Mouse (Mus musculus) kidney, adult 2 months (tissue): ENCODE measurements around the gene Wnt5b. TPM values are rescaled to one million over a fixed set of nuclear protein-coding genes. Genes with fewer than 3 reads are reported as not detected.

Source experiments
- DNase-seq: peaks from one replicate; pipeline ENCODE4 v3.0.0; 2021
- H3K27ac ChIP-seq: fragments of 200-500 bp; 2 replicates; pipeline ENCODE4 v1.5.1; 2012; ENCODE audit warnings: low read depth, low read length, control low read depth, inconsistent platforms; ENCODE audit not compliant: insufficient read depth
- H3K27me3 ChIP-seq: fragments of 200-500 bp; replicated peaks from 2 replicates; pipeline ENCODE4 v1.6.1; 2012; ENCODE audit warnings: mild to moderate bottlenecking, moderate library complexity, low read length, inconsistent platforms; ENCODE audit not compliant: control insufficient read depth, insufficient read depth
- H3K36me3 ChIP-seq: fragments of 200-500 bp; 2 replicates; pipeline ENCODE4 v1.6.1; 2012; ENCODE audit warnings: mild to moderate bottlenecking, moderate library complexity, low read length, inconsistent platforms; ENCODE audit not compliant: control insufficient read depth, insufficient read depth
- H3K4me1 ChIP-seq: fragments of 200-500 bp; 2 replicates; pipeline ENCODE4 v1.6.1; 2011; ENCODE audit warnings: low read length; ENCODE audit not compliant: control insufficient read depth, insufficient read depth
- H3K4me3 ChIP-seq: fragments of 200-500 bp; 2 replicates; pipeline ENCODE4 v1.5.1; 2011; ENCODE audit warnings: mild to moderate bottlenecking, low read depth, low read length, control low read depth; ENCODE audit not compliant: insufficient read depth
- CTCF ChIP-seq: fragments of 200-500 bp; conservative IDR thresholded peaks from 2 replicates; pipeline ENCODE4 v1.5.1; 2011; ENCODE audit warnings: low read depth, mild to moderate bottlenecking, control low read depth, low read length, moderate library complexity, mixed read lengths; ENCODE audit not compliant: insufficient read depth, insufficient read length
- POLR2A ChIP-seq: fragments of 200-500 bp; IDR thresholded peaks from one replicate; pipeline ENCODE4 v1.6.1; 2011; ENCODE audit warnings: low read depth, low read length, control low read depth
- WGBS: fragments of 180-500 bp; shearing (Covaris S2); methylation state at CpG from one replicate; pipeline ENCODE4 v1.1.7; 2018; 5-methylcytosine and 5-hydroxymethylcytosine counted together
- polyA plus RNA-seq: library from polyadenylated mRNA; depleted of rRNA; stranded (reverse); fragments of >200 nt; gene quantifications from 2 replicates; pipeline ENCODE4 v1.2.3, GENCODE M21; 2012

Wnt5b gene
- polyA plus RNA-seq, 1 experiment, result 6.2 TPM

DNA sequence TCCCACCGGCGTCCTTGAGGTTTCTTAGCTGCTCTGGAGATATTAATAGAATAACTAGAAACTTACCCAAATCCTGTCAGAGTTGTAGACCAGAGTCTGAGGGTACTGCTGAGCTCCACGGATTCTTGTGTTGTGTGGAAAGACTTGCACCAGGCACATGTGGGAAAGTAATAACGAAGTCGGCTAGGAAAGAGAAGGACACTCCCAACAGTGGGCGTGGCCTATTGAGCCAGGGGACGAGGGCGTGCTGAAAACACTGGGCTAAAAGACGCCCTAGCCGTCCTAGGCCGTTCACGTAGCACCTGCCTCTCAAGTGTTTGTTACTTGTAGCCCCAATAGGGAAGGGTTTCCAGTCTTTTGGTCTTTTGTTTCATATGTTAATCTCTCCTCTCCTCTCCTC is 126.8 kb downstream of the Wnt5b start, which contains the start of gene Adipor2:
TSS of gene Adipor2 (minus strand) at position 351 of the 400 bp plus-strand sequence.
- WGBS, result 16% methylated on average over 12 of the region's 12 CpGs
- Histone ChIP-seq H3K4me3 (no peak within 1 kb of the TSS), H3K36me3 (no peaks in the 10 kb centered on the region), H3K27me3 (no peaks in the 10 kb centered on the region), H3K4me1 (no peaks in the 10 kb centered on the region), H3K27ac (no peak within 1 kb of the TSS)
- TF ChIP-seq POLR2A (no peak), CTCF (no peak)
- DNase-seq, result peak; percentile 52

DNA sequence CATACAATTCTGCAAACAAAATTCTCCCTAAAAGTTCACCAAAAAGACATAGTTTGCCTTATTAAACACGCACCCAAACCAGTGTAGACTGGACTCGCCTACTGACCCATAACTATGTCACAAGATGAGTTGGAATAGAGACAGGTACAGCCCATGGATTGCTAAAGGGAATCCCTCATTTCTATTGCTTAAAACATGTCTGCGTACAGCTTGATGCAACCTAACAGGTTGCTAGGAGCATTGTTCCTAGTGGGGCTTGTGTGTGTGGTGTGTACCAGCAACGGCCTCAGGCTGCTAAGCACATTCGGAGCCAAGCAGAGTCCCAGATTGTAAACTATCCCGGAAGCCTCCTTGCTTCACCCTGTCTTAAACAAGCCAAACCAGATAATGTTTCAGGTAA is 127.5 kb downstream of the Wnt5b start:
- no peak overlapping the region for H3K27ac ChIP-seq
- H3K4me1 ChIP-seq, result no peaks in the 10 kb centered on the region
- no peak overlapping the region for H3K4me3 ChIP-seq
- DNase-seq, result no peak
- no peaks in the 10 kb centered on the region for H3K27me3 ChIP-seq
- H3K36me3 ChIP-seq, result no peaks in the 10 kb centered on the region
- no peak for TF ChIP-seq CTCF
- TF ChIP-seq POLR2A, result no peak
- 50% methylated on average over 6 of the region's 6 CpGs for WGBS

DNA sequence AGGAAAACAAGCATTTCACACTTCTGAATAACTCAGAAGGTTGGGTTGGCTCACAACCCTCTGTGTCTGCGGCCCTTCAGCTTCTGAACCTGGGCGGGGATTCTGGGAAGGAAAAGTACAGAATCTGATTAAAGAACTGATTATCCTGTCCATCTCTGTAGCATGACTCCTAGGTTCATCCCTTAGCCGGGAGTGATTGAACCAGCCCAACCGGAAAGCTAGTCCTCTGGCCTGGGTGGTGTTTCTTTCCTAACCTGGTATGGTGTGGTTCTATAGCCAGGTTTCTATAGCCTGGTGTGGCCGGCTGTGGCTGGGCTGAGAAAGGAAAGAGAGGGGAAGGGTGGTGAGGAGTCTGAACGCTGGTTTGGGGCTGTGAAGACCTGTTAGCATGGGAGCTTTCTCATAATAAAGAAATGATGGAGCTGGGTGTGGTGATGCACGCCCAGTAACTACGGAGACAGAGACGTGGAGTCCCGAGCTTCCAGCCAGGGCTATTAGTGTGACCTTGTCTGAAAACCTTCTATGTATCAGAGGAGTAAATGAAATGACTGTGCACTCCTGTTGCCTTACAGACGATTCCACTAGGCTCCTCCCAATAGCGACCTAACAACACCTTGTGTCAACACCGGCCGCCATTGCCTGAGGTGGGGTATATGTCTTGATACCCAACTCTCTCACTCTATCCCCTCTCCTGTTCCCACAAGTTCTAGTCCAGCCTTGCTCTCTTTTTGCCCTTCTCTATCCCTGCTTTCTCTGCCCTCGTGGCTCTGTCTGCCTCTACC is 129.7 kb downstream of the Wnt5b start:
- 0 out of 2 replicates have a peak, but pooled peaks cover 3% of the 10 kb centered on the region for H3K4me1 ChIP-seq
- H3K36me3 ChIP-seq, result no peaks in the 10 kb centered on the region
- no peak overlapping the region for H3K27ac ChIP-seq
- no peak for DNase-seq
- WGBS, result 83% methylated on average over 15 of the region's 15 CpGs
- TF ChIP-seq POLR2A, result no peak
- no peak for TF ChIP-seq CTCF
- no peaks in the 10 kb centered on the region for H3K27me3 ChIP-seq
- H3K4me3 ChIP-seq, result no peak overlapping the region

DNA sequence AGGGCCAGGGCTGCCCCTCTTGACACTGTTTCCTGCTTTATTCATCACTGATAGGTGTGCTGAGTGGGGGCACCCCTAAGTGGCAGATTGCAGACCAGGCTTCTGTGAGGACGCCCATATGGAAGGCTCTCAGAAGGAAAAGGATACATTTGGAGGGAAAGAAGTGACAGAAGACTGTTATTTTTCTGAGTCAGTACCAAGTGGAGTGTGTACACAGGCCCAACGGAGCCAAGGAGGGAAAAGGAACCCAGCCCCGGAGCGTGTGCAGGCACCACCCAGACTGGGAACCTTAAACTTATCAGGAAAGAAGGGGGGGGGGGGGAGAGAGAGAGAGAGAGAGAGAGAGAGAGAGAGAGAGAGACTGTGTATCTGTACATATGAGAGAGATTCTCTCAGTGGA is 131.6 kb downstream of the Wnt5b start:
- TF ChIP-seq POLR2A (no peak), CTCF (no peak)
- H3K4me3 ChIP-seq, result no peak overlapping the region
- 96% methylated on average over 4 of the region's 4 CpGs for WGBS
- H3K27ac ChIP-seq, result no peak overlapping the region
- H3K4me1 ChIP-seq, result 0 out of 2 replicates have a peak, but pooled peaks cover 5% of the 10 kb centered on the region
- H3K36me3 ChIP-seq, result no peaks in the 10 kb centered on the region
- DNase-seq, result no peak
- no peaks in the 10 kb centered on the region for H3K27me3 ChIP-seq

DNA sequence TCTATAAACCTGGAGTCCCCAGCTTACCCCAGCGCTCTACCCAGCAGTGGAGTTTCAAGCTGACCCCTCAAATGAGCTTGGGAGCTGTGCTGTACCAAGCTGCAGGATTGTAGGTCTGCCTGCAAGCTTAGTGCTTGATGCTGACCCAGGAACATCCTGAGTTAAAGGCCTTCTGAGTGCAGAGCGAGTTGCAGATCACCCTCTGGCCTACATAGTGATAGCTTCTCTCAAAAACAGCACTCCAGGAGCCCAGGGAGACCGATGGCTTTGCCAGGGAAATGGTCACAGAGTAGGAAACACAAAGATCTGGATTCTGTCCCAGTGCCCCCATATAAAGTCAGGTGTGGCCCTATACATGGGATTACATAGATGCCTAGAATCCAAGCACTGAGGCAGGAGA is 132.6 kb downstream of the Wnt5b start:
- Histone ChIP-seq H3K36me3 (no peaks in the 10 kb centered on the region), H3K4me3 (no peak overlapping the region), H3K27ac (no peak overlapping the region), H3K27me3 (no peaks in the 10 kb centered on the region), H3K4me1 (0 out of 2 replicates have a peak, but pooled peaks cover 5% of the 10 kb centered on the region)
- no peak for TF ChIP-seq CTCF
- TF ChIP-seq POLR2A, result no peak
- WGBS, result 92% methylated on average over 3 of the region's 3 CpGs
- no peak for DNase-seq

DNA sequence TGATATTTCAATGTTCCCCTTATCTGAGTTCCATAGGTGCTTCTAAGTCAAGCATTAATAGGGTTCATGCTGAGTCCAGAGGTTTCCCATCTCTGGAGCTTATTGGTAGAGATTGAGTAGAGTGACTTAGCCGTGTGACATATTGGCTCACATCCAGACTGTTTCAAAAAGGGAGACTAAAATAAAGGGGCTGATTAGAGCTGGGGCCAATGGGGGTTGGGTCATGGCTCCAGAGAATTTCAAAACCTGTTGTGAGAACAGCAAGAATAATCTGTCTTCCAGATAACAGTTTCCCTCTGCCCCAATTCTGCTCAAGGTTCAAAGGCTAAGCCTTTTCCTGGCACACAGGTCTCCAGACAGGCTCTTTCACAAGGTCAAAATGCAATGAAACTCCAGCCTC is 134.4 kb downstream of the Wnt5b start:
- TF ChIP-seq POLR2A, result no peak
- TF ChIP-seq CTCF, result no peak
- WGBS, result 30% methylated on average over 1 of the region's 1 CpGs
- Histone ChIP-seq H3K27me3 (no peaks in the 10 kb centered on the region), H3K27ac (no peak overlapping the region), H3K4me1 (peaks cover 9% of the 10 kb centered on the region), H3K4me3 (no peak overlapping the region), H3K36me3 (no peaks in the 10 kb centered on the region)
- peak; percentile 54 for DNase-seq

DNA sequence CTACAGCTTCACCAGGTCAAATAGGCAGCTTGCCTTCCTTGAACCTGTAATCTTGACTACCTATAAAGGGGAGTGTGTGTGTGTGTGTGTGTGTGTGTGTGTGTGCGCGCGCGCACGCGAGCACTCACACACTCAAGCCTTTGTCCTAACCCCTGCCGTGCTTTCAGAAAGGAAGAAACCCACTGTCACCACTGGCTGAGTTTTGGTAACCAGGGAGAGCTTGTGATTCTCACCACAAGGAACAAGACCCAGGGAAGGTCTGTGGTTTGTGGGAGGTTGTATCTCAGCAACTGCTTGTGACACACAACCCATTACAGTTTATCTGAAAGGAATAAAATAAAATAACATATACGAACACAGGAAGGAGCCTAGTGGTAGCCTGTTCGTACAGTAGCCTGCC is 135.6 kb downstream of the Wnt5b start:
- H3K27ac ChIP-seq, result no peak overlapping the region
- TF ChIP-seq POLR2A, result no peak
- TF ChIP-seq CTCF, result no peak
- H3K4me1 ChIP-seq, result peaks cover 9% of the 10 kb centered on the region
- H3K36me3 ChIP-seq, result no peaks in the 10 kb centered on the region
- 81% methylated on average over 9 of the region's 9 CpGs for WGBS
- H3K4me3 ChIP-seq, result no peak overlapping the region
- H3K27me3 ChIP-seq, result no peaks in the 10 kb centered on the region
- DNase-seq, result no peak
